Mouse (Mus musculus) heart, postnatal 0 days (tissue): ENCODE data around the gene Mrpl51.

ENCODE experiments used
- CTCF ChIP-seq: IDR thresholded peaks from 2 replicates; pipeline ENCODE4 v1.5.1; 2016; ENCODE audit warnings: antibody characterized with exemption, control low read depth, low read depth
- EP300 ChIP-seq: IDR thresholded peaks from 2 replicates; pipeline ENCODE4 v1.6.1; 2016; ENCODE audit warnings: antibody characterized with exemption, low read depth

GRCm38 (mm10) chr6:125142436-125142835 lies 49.2 kb upstream of the Mrpl51 start:
- TF ChIP-seq CTCF (no peak), EP300 (no peak)
